Mouse (Mus musculus): Measurements from ENCODE around the gene Twnk.
"Not testable (repeated sequence)": the region's sequence is repeated elsewhere in the genome, so short reads cannot be mapped to it uniquely, and the experiment has no call there.

The Twnk gene

DNA sequence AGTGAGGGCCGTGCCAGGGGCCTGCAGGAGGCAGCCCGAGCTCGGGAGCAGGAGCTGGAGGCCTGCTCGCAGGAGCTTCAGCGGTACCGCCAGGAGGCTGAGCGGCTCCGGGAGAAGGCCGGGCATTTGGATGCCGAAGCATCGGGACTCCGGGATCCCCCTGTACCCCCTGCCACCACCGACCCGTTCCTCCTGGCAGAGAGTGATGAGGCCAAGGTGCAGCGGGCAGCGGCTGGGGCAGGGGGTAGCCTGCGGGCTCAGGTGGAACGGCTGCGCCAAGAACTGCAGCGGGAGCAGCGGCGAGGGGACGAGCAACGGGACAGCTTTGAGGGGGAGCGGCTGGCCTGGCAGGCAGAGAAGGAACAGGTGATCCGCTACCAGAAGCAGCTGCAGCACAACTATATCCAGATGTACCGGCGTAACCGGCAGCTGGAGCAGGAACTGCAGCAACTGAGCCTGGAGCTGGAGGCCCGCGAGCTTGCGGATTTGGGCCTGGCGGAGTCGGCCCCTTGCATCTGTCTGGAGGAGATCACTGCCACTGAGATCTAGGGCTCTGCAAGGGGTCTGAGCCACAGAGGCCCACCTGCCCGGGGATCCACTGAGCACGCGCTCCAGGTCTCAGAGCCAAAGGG is 20.6 kb downstream of the Twnk start:
- DNase-seq, result peak in 1 of 2 experiments; percentile 44

DNA sequence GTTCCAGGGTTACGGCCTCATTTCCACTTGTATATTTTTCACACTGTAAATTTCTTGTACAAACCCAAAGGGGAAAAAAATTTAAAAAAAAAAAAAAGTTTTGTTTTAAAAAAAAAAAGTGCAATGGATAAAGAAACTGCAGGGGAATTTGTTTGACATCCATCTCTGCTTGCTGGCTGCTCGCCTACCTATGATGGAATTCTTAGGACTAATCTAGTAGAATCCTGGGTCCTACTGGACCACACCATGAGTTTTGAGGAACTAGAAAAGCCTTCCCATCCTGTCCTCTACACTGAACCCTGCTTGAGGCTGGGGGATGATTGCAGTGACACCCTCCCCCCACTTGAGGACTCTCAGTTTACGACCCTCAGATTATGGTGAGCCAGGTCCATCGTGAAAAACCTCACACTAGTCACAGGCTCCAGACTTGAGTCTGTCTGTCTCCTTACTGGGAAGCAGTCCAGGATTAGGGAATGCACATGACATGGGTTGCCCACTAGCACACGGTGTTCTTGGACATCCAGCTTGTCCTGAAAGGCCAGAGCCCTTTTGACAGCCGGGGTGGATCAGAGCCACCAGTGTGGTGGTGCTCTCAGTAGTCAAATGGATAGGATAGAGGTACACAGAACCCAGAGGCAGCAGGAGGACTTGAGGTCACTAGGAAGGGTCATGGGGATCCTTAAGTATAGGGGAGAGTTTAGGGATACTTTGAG is 21.7 kb downstream of the Twnk start:
- DNase-seq, result peak in 1 of 2 experiments; percentile 33

DNA sequence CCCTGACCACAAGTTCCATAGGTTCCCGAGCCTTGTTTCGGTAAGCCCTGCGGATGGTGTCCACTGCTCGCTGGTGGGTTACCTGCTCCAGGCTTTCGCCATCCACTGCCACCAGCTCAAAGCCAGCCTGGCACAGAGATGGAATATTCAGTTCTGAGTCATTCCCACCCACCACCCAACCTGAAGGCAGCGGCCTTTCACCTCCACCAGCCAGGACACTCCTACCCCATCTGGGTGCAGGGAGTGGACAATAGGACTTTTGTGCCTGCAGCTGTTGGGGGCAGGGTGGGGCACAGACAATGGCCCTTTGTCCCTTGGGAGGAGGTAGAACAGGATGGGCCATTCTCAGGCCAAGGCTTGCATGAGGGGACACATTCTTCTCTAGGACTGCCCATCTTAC is 22.4 kb downstream of the Twnk start:
- DNase-seq, result no peak

DNA sequence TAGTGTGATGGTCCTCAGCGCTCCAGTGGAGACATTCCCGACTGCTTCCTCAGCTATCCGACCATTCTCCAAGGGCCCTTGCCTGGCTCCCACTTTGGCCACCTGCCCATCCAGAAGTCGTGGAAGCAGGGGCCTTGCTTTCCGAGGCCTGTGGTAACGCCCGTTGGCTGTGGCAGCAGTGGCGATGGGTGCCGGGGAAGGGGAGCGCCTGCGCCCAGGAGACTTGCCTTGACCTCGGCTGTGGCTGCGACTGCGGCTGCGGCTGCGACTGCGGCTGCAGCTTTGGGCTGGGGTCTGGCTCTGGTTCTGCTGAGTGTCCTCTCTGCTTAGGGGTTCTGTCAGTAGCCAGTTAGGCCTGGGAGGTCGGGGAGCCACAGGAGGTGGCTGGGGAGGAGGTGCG is 23.3 kb downstream of the Twnk start:
- DNase-seq, result no peak

DNA sequence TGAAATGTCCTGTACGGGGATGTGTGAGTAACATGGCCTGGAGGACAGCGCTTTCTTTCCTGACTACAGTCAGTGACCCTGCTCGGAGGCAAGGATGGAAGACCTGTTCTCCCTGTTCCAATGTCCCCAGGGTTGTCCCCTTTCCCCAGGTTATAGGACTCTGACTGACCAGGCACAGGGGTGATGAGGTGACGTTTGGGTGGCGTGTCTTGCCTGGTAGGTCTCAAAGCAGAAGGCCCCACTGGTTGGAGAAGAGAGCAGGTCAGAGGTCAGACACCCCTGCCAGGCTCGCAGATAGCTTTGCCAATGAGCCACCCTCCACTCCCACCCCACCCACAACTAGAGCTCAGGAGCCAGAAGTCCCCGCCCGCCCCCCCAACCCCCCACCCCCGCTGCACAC is 24.1 kb downstream of the Twnk start:
- no peak for DNase-seq

DNA sequence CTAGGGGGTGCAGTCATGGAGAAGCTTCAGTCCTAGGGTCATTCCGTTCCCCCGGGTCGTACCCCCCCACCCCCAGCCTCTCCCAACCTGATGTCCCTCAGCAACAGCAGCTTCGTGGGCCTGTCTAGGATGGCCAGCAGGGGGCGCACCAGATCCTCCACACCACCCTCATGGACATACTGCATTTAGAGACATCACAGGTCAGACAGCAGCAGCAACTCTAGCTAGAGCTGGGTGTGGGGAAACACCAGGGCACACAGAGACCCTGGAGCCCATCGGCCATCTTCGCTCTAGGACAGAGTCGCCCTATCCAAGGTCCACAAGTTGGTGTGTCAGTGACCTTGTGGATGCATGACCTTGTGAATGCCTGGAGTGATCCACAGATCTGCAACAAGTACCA is 24.6 kb downstream of the Twnk start:
- peak; percentile 77 to 79 for DNase-seq

DNA sequence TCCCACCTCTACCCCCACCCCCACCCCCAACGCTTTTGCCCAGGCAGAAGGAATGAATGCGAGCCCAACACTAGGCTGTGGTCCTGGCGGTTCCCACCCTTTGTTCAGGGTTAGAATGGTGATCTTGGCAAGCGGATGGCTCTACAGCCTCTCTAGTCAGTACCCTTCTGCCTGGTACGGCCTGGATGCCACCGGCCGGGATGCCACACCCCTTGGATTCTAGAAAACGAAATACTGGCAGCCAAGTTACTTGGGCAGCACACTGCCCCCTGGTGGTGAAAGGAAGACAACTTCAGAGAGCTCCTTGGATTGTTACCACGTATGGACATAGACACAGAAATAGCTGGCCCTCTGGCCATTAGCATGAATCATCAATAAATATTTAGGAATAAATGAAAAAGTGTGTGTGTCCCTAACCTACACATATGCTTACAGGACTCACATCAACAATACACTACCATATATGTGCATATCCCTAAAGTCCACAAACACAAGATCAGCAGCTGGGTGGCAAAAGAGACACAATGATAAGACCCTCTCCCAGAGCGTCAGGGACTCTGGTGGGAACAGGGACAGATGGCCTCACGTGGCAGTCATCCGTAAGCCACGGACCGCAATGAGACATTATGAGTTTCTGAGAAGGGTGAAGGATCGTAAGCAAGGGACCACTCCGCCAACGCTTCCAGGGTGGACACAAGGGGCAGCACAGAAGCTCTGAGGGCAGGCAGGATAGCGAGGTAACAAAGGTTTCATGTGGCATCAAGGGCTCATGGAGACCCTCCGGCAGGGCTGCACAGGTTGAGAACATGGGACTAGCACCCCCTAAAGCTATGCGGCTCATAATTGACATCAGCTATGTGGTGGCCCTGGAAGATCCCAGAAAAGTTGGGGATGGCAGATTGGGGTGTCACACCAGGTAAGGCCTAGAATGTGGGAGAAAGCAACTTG is 25.6 kb downstream of the Twnk start:
- DNase-seq, result peak; percentile 87 to 91

DNA sequence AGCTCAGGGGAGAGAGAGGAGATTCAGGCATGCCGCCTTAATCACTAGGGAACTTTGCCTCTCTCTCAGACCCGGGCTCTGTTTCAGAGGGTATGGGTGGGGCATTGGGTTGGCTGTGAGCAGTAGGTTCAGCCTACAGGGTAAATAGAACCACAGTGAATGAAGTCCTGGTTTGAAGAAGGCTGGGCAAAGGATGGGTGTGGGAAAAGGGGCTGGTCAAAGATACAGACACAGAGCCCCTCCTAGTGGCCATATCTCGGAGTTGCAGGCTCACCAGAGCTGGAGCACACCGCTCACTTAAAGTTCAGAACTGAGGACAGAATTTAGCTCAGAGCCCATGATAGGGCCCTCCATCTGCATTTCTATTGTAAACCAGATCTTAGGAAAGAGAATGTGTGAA is 26.3 kb downstream of the Twnk start:
- peak; percentile 85 to 86 for DNase-seq

DNA sequence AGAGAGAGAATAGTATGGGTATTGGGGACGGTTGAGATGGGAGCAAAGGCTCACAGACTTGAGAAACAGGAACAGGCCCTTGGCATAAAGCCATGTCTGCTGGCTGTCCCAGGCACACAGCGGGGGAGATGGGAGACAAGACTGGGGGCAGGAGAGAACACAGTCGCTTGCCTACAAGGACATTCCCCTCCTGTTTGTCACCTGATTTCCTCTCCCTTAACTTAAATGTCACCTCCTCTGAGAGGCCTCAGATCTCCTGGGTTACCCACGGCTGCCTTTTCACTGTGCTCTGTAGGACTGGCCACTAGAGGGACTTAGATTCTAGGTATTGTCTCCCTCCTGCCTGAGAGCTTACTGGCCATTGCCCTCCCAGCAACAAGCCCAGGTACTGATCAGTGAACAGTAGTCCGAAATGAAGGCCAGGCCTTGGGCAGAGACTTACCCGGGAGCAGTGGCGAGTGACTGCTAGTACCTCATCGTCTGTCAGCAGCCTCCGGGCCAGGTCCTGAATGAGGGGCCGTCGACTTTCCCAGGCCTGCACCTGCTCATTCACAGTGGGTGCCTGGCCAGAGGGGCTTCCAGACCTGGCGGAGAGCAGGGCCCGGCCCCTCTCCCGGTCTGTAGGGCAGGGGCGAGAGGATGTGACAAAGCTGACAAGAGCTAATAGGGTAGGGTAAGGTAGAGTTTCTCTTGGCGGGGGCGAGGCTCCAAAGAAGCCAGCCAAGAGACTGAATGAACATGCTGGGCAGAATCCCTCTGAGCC is 27.3 kb downstream of the Twnk start:
- DNase-seq, result peak in 1 of 2 experiments; percentile 56

DNA sequence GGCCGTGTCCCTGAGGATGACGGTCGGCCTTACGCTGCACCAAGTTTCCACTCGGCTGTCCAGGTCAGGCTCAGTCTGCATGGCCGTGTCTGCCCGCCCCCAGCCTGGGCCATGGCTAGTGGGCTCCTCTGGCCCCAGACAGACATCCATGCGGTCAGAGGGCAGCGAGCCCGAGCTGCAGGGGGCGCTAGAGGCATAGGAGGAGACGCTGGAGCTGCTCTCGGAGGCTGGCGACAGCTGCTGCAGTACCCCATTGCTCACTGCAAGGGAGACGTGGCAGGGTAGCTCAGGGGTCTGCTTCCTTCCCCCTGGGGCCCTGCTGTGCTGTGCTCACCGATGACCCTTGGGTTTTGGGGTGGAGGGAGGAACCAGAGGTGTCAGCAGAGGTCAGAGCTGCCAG is 31.4 kb downstream of the Twnk start:
- DNase-seq, result peak; percentile 60 to 63

DNA sequence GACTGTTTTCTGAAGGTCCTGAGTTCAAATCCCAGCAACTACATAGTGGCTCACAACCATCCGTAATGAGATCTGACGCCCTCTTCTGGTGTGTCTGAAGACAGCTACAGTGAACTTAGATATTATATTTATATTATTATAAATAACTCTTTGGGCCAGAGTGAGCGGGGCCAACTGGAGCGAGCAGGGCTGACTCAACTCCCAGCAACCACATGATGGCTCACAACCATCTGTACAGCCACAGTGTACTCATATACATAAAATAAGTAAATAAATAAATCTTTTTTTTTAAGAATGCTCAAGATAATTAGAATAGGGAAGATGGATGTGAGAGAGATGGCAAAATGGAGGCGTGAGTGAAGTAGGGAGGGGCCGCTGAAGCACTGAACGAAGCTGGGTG is 32.7 kb downstream of the Twnk start:
- DNase-seq, result not testable (repeated sequence)

DNA sequence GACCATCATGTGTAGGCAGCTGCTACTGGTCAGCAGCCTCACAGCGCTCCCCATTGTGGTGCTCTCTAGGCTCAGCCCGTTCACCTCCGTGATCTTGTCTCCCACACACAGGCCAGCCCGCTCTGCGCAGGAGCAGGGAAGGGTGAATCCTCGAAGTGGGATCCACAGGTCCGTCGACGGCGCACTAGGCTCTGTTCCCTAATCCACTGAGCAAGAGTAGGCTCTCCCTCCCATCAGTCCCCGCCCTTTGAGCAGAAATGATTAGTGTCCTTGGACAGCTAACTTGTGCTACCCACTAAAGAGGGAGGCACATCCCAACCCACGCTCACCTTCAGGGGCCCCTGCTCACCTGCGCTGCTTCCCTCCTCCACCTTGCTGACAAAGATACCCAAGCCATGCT is 34.8 kb downstream of the Twnk start:
- DNase-seq, result no peak

DNA sequence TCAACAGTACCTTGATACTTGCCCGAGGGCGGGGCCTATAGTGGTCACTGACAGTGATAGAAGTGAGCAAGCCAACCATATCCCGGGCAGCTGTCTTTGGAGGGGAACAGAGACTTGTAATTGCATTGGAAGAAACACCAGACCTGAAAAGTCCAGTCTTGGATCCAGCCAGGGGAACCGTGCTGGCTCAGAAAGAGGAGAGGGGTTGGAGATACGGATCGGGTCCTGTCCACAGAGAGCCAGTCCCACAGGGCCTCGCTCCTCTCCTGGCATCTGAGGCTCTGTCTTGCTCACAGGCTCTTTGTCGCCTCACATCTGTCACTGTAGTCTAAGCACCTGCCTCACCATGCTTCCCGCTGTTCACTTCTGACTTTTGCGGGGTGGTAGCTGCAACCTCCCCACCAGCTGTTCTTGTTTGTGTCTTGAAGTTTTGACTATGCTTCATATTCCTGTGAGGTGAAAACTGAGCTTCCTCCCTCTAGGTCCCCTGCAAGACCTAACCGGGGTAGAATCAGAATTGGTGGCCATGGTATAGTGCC is 39.0 kb downstream of the Twnk start:
- no peak for DNase-seq

DNA sequence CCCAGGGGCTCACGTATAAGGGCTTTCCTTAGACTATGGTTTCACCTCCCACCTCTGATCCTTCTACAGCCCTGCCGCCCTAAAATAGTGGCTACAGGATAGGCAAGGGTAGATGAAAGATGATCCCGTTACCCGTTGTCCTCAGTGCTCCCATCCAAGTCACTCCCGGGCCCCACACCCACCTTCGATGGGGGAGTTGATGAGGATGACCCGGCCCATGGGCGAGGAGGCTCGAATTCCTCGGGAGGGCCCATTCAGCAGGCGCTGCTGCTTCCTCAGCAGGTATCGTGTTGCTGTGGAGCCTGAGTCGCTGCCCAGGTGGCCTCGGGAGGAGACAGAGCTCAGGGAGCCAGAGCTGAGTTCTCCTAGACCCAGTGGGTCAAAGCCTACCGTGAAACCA is 39.8 kb downstream of the Twnk start:
- DNase-seq, result no peak

DNA sequence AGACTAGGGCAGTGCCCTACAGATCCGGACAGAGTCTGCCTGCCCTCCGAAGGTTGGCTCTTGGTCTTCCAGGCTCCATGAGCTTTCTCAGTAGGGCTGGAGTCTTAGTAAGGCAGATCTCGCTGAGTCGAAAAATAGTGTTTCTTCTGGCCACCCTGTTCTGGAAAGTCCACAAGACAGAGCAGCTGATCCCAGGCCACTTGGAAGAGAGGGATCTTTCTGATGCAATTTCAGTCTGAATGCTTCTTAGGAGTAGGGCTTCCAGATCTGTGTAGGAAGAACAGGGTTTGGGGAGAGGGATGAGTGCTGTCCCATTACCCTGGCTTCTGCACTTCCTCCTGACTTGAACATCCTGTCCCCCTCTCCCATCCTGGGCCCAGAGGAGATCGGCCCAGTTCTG is 40.2 kb downstream of the Twnk start, which contains the start of gene Pdzd7:
Pdzd7 (minus strand) TSS at position 67 of the 400 bp plus-strand sequence.
- DNase-seq, result no peak

DNA sequence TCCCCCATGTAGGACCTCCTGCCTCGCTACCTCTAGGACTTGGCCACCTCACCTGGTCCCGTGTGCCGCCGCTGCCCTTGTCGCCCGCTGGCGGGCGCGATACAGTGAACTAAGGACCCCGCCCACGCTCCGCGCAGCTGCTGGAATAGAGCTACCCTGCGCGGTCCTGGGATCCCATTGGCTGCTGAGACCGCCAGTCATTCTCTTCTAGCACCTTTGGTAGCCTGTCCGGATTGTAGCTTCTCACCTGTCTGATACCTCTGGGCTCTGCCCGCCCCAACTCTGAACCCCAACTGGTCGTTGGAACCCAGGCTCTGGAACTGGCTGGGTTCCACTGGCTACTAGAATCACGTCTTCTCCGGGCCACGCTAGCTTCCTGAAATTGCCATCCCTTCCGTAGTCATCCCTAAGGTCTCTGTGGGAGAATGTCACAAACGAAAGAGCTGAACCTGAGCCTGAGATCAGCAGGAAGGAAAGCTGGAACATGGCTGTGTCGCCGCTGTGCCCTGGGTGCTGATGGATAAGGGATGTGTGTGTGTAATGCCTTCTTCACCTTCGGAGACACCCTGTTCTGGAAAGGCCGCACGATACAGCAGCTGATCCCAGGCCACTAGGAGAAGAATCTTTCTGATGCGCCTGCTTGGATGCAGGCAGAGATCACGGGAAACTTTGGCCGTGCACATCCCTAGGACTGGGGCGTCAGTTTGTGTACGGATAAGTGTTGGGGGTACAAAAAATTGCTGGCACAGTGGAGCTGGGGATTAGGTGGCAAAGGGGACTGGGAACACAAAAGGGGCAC is 41.3 kb downstream of the Twnk start:
- DNase-seq, result peak; percentile 93 to 96

DNA sequence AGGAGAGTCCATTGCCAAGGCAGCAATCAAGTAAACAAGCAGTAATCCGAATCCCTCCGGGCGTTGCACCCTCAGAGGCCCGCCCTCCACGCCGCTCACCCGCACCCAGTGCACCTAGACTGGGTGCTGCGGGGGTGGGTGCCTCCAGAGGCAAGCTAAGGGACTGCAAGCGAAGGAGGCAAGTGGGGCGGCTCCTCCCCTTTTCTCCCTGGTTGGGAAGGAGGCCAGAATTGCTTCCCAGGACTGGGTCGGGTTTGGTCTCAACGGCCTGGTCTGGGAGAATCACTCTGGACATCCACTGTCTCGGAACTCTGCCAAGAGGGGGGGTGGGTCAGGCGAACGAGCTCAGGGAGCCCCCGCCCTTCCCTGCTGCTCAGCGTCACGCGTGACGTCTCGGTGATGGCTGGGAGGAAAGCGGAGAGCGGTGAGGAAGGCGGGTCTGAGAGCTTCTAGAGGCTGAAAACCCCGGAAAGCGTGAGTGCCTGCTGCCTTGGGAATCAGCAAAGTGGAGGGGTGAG is 42.0 kb downstream of the Twnk start, which contains the start of gene Sfxn3:
Sfxn3 (plus strand) TSS at position 87 of the 518 bp plus-strand sequence.
- peak; percentile 95 to 96 for DNase-seq

DNA sequence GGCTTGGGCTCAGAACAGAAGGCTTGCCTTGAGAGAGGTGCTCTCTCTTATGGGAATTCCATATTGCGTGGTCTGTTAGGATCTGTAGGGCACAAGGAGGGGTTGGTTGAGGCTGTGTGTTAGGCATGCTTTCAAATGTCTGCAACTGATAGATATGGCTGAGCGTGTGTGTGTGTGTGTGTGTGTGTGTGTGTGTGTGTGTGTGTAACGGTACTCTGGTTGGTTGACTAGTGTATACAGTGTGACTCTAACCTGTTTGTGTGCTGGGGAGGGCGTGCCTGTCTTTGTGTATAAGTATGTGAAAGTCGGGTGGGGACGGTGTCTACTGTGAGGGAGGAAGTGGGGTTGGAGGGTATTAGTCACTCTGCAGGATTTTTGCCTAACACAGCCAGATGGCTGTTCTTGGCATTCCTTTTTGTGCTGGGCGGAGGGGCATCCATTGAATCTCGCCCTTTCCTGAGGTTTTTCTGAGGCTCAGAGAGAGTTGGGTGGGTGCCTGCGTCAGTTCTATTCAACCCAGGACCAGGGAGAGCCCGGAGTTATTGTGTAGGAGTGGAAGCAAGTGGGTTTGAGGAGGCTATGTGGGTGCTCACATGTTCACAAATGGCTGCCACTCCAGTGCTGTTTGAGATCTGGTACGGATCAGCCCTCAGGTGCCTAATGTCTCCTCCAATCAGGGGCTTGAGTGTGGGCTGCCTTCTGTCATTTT is 42.6 kb downstream of the Twnk start:
- DNase-seq, result peak; percentile 44 to 69

DNA sequence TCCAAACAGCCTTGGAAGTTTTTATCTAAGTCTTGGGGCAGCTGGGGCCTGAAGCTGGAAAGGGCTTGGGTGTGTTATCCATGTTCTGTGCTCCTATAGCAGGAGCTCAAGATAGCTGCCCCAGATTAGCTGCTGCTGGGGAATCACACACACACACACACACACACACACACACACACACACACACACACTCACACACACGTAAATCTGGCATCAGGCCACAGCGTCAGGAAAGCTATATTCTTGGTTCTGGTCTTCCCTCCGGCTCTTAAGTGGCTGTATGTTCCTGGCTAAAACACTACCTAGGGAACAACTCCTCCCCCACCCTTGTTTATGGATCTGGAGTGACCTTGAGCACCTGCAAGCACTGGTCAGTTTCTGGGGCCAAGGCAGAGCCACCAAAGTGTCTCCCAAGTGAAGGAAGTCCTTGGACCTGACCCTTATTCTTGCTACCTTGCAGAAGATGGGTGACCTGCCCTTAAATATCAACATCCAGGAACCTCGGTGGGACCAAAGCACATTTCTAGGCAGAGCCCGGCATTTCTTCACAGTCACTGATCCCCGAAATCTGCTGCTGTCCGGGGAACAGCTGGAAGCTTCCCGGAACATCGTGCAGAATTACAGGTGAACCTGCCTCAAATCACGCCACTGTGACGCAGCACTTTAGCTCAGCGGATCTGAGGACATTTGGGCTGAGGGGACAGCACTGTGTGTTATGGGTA is 43.3 kb downstream of the Twnk start:
- DNase-seq, result no peak

DNA sequence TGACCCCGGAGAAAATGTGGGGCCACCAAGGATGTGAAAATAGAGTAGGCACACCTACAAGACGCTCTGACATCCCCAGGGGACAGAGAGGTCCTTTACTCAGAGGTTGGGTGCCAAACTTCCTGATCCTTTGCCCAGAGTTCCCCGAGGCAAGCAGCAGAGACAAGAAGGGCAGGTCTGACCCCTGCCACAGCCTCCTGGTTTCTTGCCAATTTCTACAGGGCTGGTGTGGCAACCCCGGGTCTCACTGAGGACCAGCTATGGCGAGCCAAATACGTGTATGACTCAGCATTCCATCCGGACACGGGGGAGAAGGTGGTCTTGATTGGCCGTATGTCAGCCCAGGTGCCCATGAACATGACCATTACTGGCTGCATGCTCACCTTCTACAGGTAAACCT is 44.1 kb downstream of the Twnk start:
- DNase-seq, result no peak
